In the genomic region with DNA sequence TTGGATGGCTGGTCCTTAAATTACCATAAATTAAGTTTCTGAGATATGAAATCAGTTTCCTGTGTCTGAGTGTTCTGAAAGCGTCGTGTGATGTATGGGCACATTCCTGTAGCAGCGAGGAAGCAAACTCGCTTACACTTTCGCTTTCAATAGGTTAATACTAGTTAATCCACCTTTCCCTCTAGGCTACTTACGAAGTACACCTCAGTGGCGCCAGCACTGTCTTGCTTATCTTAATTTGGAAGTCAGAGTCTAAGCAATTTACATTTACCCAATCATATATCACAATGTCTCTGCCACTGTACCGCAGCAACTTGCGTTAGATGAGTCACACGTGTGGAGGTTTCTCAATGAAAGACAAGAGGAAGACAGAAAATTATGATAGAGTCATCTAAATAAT, we compare ENCODE assay signal across 11 mouse cellular contexts. TPM values are rescaled to one million over a fixed set of nuclear protein-coding genes. Genes with fewer than 3 reads are reported as not detected.
DNase-seq lines count a peak whose midpoint lies in the region; ATAC-seq and TF ChIP-seq lines count a peak whose summit lies in the region.
"Had no signal": no experiment of that assay in that cellular context is flagged by ENCODE, and none has a peak within 500 bp of the region (broad histone marks: within the 10 kb centered on the region; RNA-seq: fewer than 3 reads in every experiment).

No protein-coding gene starts in this region.

- peaks cover 7% of the 10 kb centered on the region; the same call in 1 of the 2 replicates for H3K4me1 ChIP-seq in heart, embryonic 13.5 days
- 0 out of 2 replicates have a peak, but pooled peaks cover 3% of the 10 kb centered on the region for H3K4me1 ChIP-seq in lung, embryonic 16.5 days (replicated peaks; ENCODE audit: control insufficient read depth, insufficient read depth, low read length)
- peaks cover 12% of the 10 kb centered on the region; the same call in 1 of the 2 replicates for H3K4me1 ChIP-seq in intestine, embryonic 14.5 days (replicated peaks; ENCODE audit: control insufficient read depth, insufficient read depth, low read length)
- no peaks in the 10 kb centered on the region for H3K4me1 ChIP-seq in stomach, postnatal 0 days (replicated peaks; ENCODE audit: control insufficient read depth, insufficient read depth)
- no peaks in the 10 kb centered on the region for H3K4me1 ChIP-seq in hindbrain, embryonic 12.5 days
- H3K4me1 ChIP-seq: hindbrain, embryonic 15.5 days; midbrain, embryonic 12.5 days had no signal

- H3K9ac ChIP-seq in heart, embryonic 13.5 days, result no peak overlapping the region
- no peak overlapping the region for H3K9ac ChIP-seq in lung, embryonic 16.5 days (ENCODE audit: low read length)
- H3K9ac ChIP-seq in intestine, embryonic 14.5 days (ENCODE audit: low read length), result no peak overlapping the region
- H3K9ac ChIP-seq in stomach, postnatal 0 days (ENCODE audit: low read length), result no peak overlapping the region
- H3K9ac ChIP-seq in hindbrain, embryonic 12.5 days, result no peak overlapping the region
- H3K9ac ChIP-seq: hindbrain, embryonic 15.5 days; midbrain, embryonic 12.5 days had no signal

- ATAC-seq in heart, embryonic 13.5 days (ENCODE audit: extremely low read depth, insufficient number of reproducible peaks, low FRiP score, low TSS enrichment), result no peak
- ATAC-seq in lung, embryonic 16.5 days (ENCODE audit: low read depth), result 0 out of 2 replicates have a peak, but pooled peaks have one; percentile 17
- no peak for ATAC-seq in intestine, embryonic 14.5 days (replicated peaks; ENCODE audit: low FRiP score, low TSS enrichment, low read depth)
- no peak for ATAC-seq in stomach, postnatal 0 days (ENCODE audit: low FRiP score, low TSS enrichment)
- ATAC-seq in hindbrain, embryonic 12.5 days (ENCODE audit: low FRiP score), result no peak

- no peak for TF ChIP-seq EP300 in stomach, postnatal 0 days (optimal IDR thresholded peaks at IDR 0.05)

- H3K36me3 ChIP-seq in heart, embryonic 13.5 days, result no peaks in the 10 kb centered on the region
- no peaks in the 10 kb centered on the region for H3K36me3 ChIP-seq in lung, embryonic 16.5 days (ENCODE audit: control insufficient read depth, insufficient read depth, low read length)
- no peaks in the 10 kb centered on the region for H3K36me3 ChIP-seq in intestine, embryonic 14.5 days (ENCODE audit: control insufficient read depth, insufficient read depth, low read length)
- H3K36me3 ChIP-seq in stomach, postnatal 0 days (ENCODE audit: control insufficient read depth, insufficient read depth, low read length), result no peaks in the 10 kb centered on the region
- no peaks in the 10 kb centered on the region for H3K36me3 ChIP-seq in hindbrain, embryonic 12.5 days
- H3K36me3 ChIP-seq: hindbrain, embryonic 15.5 days; midbrain, embryonic 12.5 days had no signal

- no peak for TF ChIP-seq CTCF in stomach, postnatal 0 days (IDR thresholded peaks at IDR 0.05; ENCODE audit: low read depth)

- H3K27ac ChIP-seq in heart, embryonic 13.5 days (replicated peaks), result no peak overlapping the region
- no peak overlapping the region for H3K27ac ChIP-seq in lung, embryonic 16.5 days (ENCODE audit: low read length)
- H3K27ac ChIP-seq in intestine, embryonic 14.5 days (ENCODE audit: low read depth), result no peak overlapping the region
- H3K27ac ChIP-seq in stomach, postnatal 0 days (replicated peaks), result no peak overlapping the region
- H3K27ac ChIP-seq in hindbrain, embryonic 12.5 days, result no peak overlapping the region
- H3K27ac ChIP-seq: hindbrain, embryonic 15.5 days; midbrain, embryonic 12.5 days had no signal

- DNase-seq in heart, adult 18-20 months, result no peak
- no peak for DNase-seq in lung, postnatal 25 days (ENCODE audit: low spot score)
- no peak for DNase-seq in intestine, embryonic 14.5 days (ENCODE audit: low spot score)
- DNase-seq in stomach, postnatal 0 days (ENCODE audit: low spot score), result no peak
- no peak for DNase-seq in layer of hippocampus, adult 9-11 months

- peak overlapping the region; percentile 35 for H3K4me2 ChIP-seq in heart, embryonic 13.5 days
- peak overlapping the region; percentile 47 for H3K4me2 ChIP-seq in lung, embryonic 16.5 days (ENCODE audit: low read depth, low read length)
- H3K4me2 ChIP-seq in intestine, embryonic 14.5 days (ENCODE audit: low read length), result peak overlapping the region; percentile 25; the same call in 1 of the 2 replicates
- H3K4me2 ChIP-seq in stomach, postnatal 0 days (replicated peaks; ENCODE audit: low read depth), result peak overlapping the region; percentile 43
- no peak overlapping the region for H3K4me2 ChIP-seq in hindbrain, embryonic 12.5 days (replicated peaks)
- H3K4me2 ChIP-seq: hindbrain, embryonic 15.5 days; midbrain, embryonic 12.5 days had no signal

- 0 out of 2 replicates have a peak overlapping the region, but pooled peaks have one; percentile 1 for H3K4me3 ChIP-seq in heart, embryonic 13.5 days
- H3K4me3 ChIP-seq in lung, embryonic 16.5 days (ENCODE audit: low read length), result peak overlapping the region; percentile 37
- no peak overlapping the region for H3K4me3 ChIP-seq in intestine, embryonic 14.5 days (ENCODE audit: low read depth, low read length)
- H3K4me3 ChIP-seq in stomach, postnatal 0 days (ENCODE audit: low read depth, low read length), result peak overlapping the region; percentile 27
- H3K4me3 ChIP-seq in hindbrain, embryonic 12.5 days, result no peak overlapping the region
- H3K4me3 ChIP-seq: hindbrain, embryonic 15.5 days; midbrain, embryonic 12.5 days had no signal

- WGBS in heart, embryonic 13.5 days, result 71% methylated on average over 10 of the region's 10 CpGs
- WGBS in lung, embryonic 16.5 days, result 47% methylated on average over 10 of the region's 10 CpGs
- 42% methylated on average over 10 of the region's 10 CpGs for WGBS in intestine, embryonic 14.5 days
- 26% methylated on average over 10 of the region's 10 CpGs for WGBS in stomach, postnatal 0 days
- 91% methylated on average over 10 of the region's 10 CpGs for WGBS in hindbrain, embryonic 12.5 days

- no peaks in the 10 kb centered on the region; the same call in 1 of the 2 replicates for H3K27me3 ChIP-seq in heart, embryonic 13.5 days (replicated peaks)
- no peaks in the 10 kb centered on the region for H3K27me3 ChIP-seq in lung, embryonic 16.5 days (ENCODE audit: control insufficient read depth, insufficient read depth, low read depth, low read length)
- no peaks in the 10 kb centered on the region for H3K27me3 ChIP-seq in intestine, embryonic 14.5 days (replicated peaks; ENCODE audit: control insufficient read depth, insufficient read depth, low read length)
- no peaks in the 10 kb centered on the region for H3K27me3 ChIP-seq in stomach, postnatal 0 days (ENCODE audit: control insufficient read depth, insufficient read depth, low read length)
- H3K27me3 ChIP-seq in hindbrain, embryonic 12.5 days, result no peaks in the 10 kb centered on the region
- H3K27me3 ChIP-seq: hindbrain, embryonic 15.5 days; midbrain, embryonic 12.5 days had no signal

- H3K9me3 ChIP-seq in heart, embryonic 13.5 days, result no peaks in the 10 kb centered on the region
- H3K9me3 ChIP-seq in lung, embryonic 16.5 days (ENCODE audit: control insufficient read depth, low read length), result no peaks in the 10 kb centered on the region
- no peaks in the 10 kb centered on the region for H3K9me3 ChIP-seq in intestine, embryonic 14.5 days (ENCODE audit: control insufficient read depth, low read length)
- no peaks in the 10 kb centered on the region for H3K9me3 ChIP-seq in stomach, postnatal 0 days (ENCODE audit: control insufficient read depth, low read length)
- H3K9me3 ChIP-seq in hindbrain, embryonic 12.5 days (replicated peaks), result no peaks in the 10 kb centered on the region
- H3K9me3 ChIP-seq: hindbrain, embryonic 15.5 days; midbrain, embryonic 12.5 days had no signal

RNA-seq across cellular contexts. Expression of gene Lrrc72, which starts 36.3 kb away (rescaled TPM):
- polyA plus RNA-seq in heart, embryonic 13.5 days (2015; fragmentation: Nextera tagmentation; extraction: Ambion mirVana), result not detected in 2 replicates
- total RNA-seq in heart, adult 18-20 months (2021), result not detected
- polyA plus RNA-seq in lung, embryonic 16.5 days (2015; fragmentation: Nextera tagmentation; extraction: Ambion mirVana), result not detected in 2 replicates
- polyA plus RNA-seq in intestine, embryonic 14.5 days (2014; fragmentation: Nextera tagmentation; extraction: Ambion mirVana), result not detected in 2 replicates
- not detected in 2 replicates for polyA plus RNA-seq in stomach, postnatal 0 days (2015; fragmentation: Nextera tagmentation; extraction: Ambion mirVana)
- not detected in 2 replicates for polyA plus RNA-seq in hindbrain, embryonic 12.5 days (2016; fragmentation: Nextera tagmentation; extraction: Ambion mirVana)
- total RNA-seq: left cerebral cortex, postnatal 36 days had no signal
- polyA plus RNA-seq: hindbrain, embryonic 15.5 days; midbrain, embryonic 12.5 days had no signal

RNA-seq across cellular contexts. Expression of gene Bzw2, which starts 59.0 kb away (rescaled TPM):
- 201 and 202 TPM in 2 replicates for polyA plus RNA-seq in heart, embryonic 13.5 days (2015; fragmentation: Nextera tagmentation; extraction: Ambion mirVana)
- total RNA-seq in heart, adult 18-20 months (2021), result 100 to 1,000 TPM; 192 to 199 TPM
- 132 and 157 TPM in 2 replicates for polyA plus RNA-seq in lung, embryonic 16.5 days (2015; fragmentation: Nextera tagmentation; extraction: Ambion mirVana)
- 235 and 249 TPM in 2 replicates for polyA plus RNA-seq in intestine, embryonic 14.5 days (2014; fragmentation: Nextera tagmentation; extraction: Ambion mirVana)
- polyA plus RNA-seq in stomach, postnatal 0 days (2015; fragmentation: Nextera tagmentation; extraction: Ambion mirVana), result 117 and 122 TPM in 2 replicates
- 314 and 322 TPM in 2 replicates for polyA plus RNA-seq in hindbrain, embryonic 12.5 days (2016; fragmentation: Nextera tagmentation; extraction: Ambion mirVana)

RNA-seq across cellular contexts. Expression of gene Ankmy2, which starts 60.0 kb away (rescaled TPM):
- polyA plus RNA-seq in heart, embryonic 13.5 days (2015; fragmentation: Nextera tagmentation; extraction: Ambion mirVana), result 25.8 and 25.9 TPM in 2 replicates
- 10 to 100 TPM; 12.7 to 14.6 TPM for total RNA-seq in heart, adult 18-20 months (2021)
- polyA plus RNA-seq in lung, embryonic 16.5 days (2015; fragmentation: Nextera tagmentation; extraction: Ambion mirVana), result 36.9 and 39.2 TPM in 2 replicates
- 38.4 and 38.8 TPM in 2 replicates for polyA plus RNA-seq in intestine, embryonic 14.5 days (2014; fragmentation: Nextera tagmentation; extraction: Ambion mirVana)
- 27.4 and 29.6 TPM in 2 replicates for polyA plus RNA-seq in stomach, postnatal 0 days (2015; fragmentation: Nextera tagmentation; extraction: Ambion mirVana)
- 34.5 and 38.4 TPM in 2 replicates for polyA plus RNA-seq in hindbrain, embryonic 12.5 days (2016; fragmentation: Nextera tagmentation; extraction: Ambion mirVana)

Comparison
In these comparisons a context has a peak if more than half of its experiments do, and no peak if none do; other contexts are left out.
1. H3K4me3 ChIP-seq: peak in heart, embryonic 13.5 days (single experiment), lung, embryonic 16.5 days (single experiment) and stomach, postnatal 0 days (single experiment); none in intestine, embryonic 14.5 days (single experiment) and hindbrain, embryonic 12.5 days (single experiment).